Comparison of ENCODE assay signal across 7 mouse cellular contexts in genomic region chr9:111070546-111070961, GRCm38 (mm10). TPM values are rescaled to one million over a fixed set of nuclear protein-coding genes. Genes with fewer than 3 reads are reported as not detected.
DNase-seq lines count a peak whose midpoint lies in the region; ATAC-seq and TF ChIP-seq lines count a peak whose summit lies in the region.

No protein-coding gene starts in this region.

- TF ChIP-seq CTCF in kidney, adult 2 months (conservative IDR thresholded peaks at IDR 0.05; ENCODE audit: insufficient read depth, insufficient read length, low read depth, low read length) = peak; percentile 63
- peak; percentile 84 for TF ChIP-seq CTCF in lung, postnatal 0 days (IDR thresholded peaks at IDR 0.05)

- no peak overlapping the region for H3K9ac ChIP-seq in embryonic facial prominence, embryonic 14.5 days (ENCODE audit: low read depth, low read length)
- no peak overlapping the region for H3K9ac ChIP-seq in lung, postnatal 0 days (replicated peaks; ENCODE audit: low read depth)

- peaks cover 13% of the 10 kb centered on the region for H3K9me3 ChIP-seq in embryonic facial prominence, embryonic 14.5 days (ENCODE audit: control insufficient read depth, low read length)
- H3K9me3 ChIP-seq in lung, postnatal 0 days (ENCODE audit: low read length) = no peaks in the 10 kb centered on the region

- DNase-seq in right cerebral cortex, adult 2 months (ENCODE audit: low spot score in 2 of 2) = peak; percentile 26 to 35
- no peak for DNase-seq in right cerebral cortex, postnatal 36 days (ENCODE audit: low spot score in 2 of 2)
- peak; percentile 41 for DNase-seq in embryonic facial prominence, embryonic 14.5 days (ENCODE audit: low spot score)
- peak; percentile 59 for DNase-seq in kidney, adult 2 months
- DNase-seq in lung, postnatal 0 days (ENCODE audit: low spot score) = peak; percentile 55
- peak; percentile 65 for DNase-seq in splenic B cell, adult 2 months (ENCODE audit: low read depth, low spot score)

- no peaks in the 10 kb centered on the region for H3K27me3 ChIP-seq in embryonic facial prominence, embryonic 14.5 days (replicated peaks; ENCODE audit: control insufficient read depth, insufficient read depth, low read length)
- no peaks in the 10 kb centered on the region for H3K27me3 ChIP-seq in kidney, adult 2 months (replicated peaks; ENCODE audit: control insufficient read depth, insufficient read depth, low read length)
- H3K27me3 ChIP-seq in lung, postnatal 0 days (replicated peaks; ENCODE audit: insufficient read depth, low read length) = no peaks in the 10 kb centered on the region
- H3K27me3 ChIP-seq in splenic B cell, adult 2 months (ENCODE audit: control insufficient read depth, insufficient read depth, low read length, poor library complexity, severe bottlenecking) = no peaks in the 10 kb centered on the region

- no peak overlapping the region for H3K4me2 ChIP-seq in embryonic facial prominence, embryonic 14.5 days (ENCODE audit: low read depth, low read length)
- H3K4me2 ChIP-seq in lung, postnatal 0 days (replicated peaks; ENCODE audit: low read depth, low read length) = no peak overlapping the region

- 18% methylated on average over 4 of the region's 4 CpGs for WGBS in embryonic facial prominence, embryonic 14.5 days
- 34% methylated on average over 4 of the region's 4 CpGs for WGBS in kidney, adult 2 months
- WGBS in lung, postnatal 0 days = 24% methylated on average over 4 of the region's 4 CpGs

- no peak overlapping the region for H3K4me3 ChIP-seq in embryonic facial prominence, embryonic 14.5 days (ENCODE audit: low read depth, low read length)
- no peak overlapping the region for H3K4me3 ChIP-seq in kidney, adult 2 months (ENCODE audit: insufficient read depth, low read depth, low read length)
- no peak overlapping the region for H3K4me3 ChIP-seq in lung, postnatal 0 days (ENCODE audit: low read depth, low read length)

- TF ChIP-seq POLR2A in kidney, adult 2 months (IDR thresholded peaks at IDR 0.05; ENCODE audit: low read depth, low read length) = no peak

- H3K36me3 ChIP-seq in embryonic facial prominence, embryonic 14.5 days (ENCODE audit: control insufficient read depth, insufficient read depth, low read length) = no peaks in the 10 kb centered on the region
- no peaks in the 10 kb centered on the region for H3K36me3 ChIP-seq in kidney, adult 2 months (ENCODE audit: control insufficient read depth, insufficient read depth, low read length)
- H3K36me3 ChIP-seq in lung, postnatal 0 days (ENCODE audit: insufficient read depth, low read length) = no peaks in the 10 kb centered on the region
- no peaks in the 10 kb centered on the region for H3K36me3 ChIP-seq in splenic B cell, adult 2 months (ENCODE audit: control insufficient read depth, insufficient read depth, low read length, poor library complexity, severe bottlenecking)

- H3K27ac ChIP-seq in embryonic facial prominence, embryonic 14.5 days (replicated peaks; ENCODE audit: low read depth, low read length) = no peak overlapping the region
- no peak overlapping the region for H3K27ac ChIP-seq in kidney, adult 2 months (ENCODE audit: insufficient read depth, low read depth, low read length)
- H3K27ac ChIP-seq in lung, postnatal 0 days (ENCODE audit: low read length) = no peak overlapping the region

- H3K4me1 ChIP-seq in embryonic facial prominence, embryonic 14.5 days (ENCODE audit: control insufficient read depth, insufficient read depth, low read length) = no peaks in the 10 kb centered on the region
- H3K4me1 ChIP-seq in kidney, adult 2 months (ENCODE audit: control insufficient read depth, insufficient read depth, low read length) = no peaks in the 10 kb centered on the region
- no peaks in the 10 kb centered on the region for H3K4me1 ChIP-seq in lung, postnatal 0 days (ENCODE audit: insufficient read depth, low read depth, low read length)

- no peak for TF ChIP-seq EP300 in lung, postnatal 0 days (IDR thresholded peaks at IDR 0.05)

- peak; percentile 43 for ATAC-seq in activated CD4-positive, CD25-positive, alpha-beta regulatory T cell, adult 4 months
- no peak for ATAC-seq in embryonic facial prominence, embryonic 14.5 days (ENCODE audit: low read depth)
- peak; percentile 53; the same call in 1 of the 2 replicates for ATAC-seq in lung, postnatal 0 days

RNA-seq across cellular contexts. Expression of gene Ccrl2, which starts 13.2 kb away (rescaled TPM):
- polyA plus RNA-seq in activated CD4-positive, CD25-positive, alpha-beta regulatory T cell, adult 4 months (2017; shearing (Covaris generic)) = 10 to 100 TPM; 17.6 to 21.9 TPM
- polyA plus RNA-seq in embryonic facial prominence, embryonic 14.5 days (2014; fragmentation: Nextera tagmentation; extraction: Ambion mirVana) = 0.35 and 0.97 TPM in 2 replicates
- polyA plus RNA-seq in kidney, adult 2 months (2012; rRNA removed) = 11.1 and 13.8 TPM in 2 replicates
- polyA plus RNA-seq in lung, postnatal 0 days (2015; fragmentation: Nextera tagmentation; extraction: Ambion mirVana) = 43.5 and 49.0 TPM in 2 replicates

RNA-seq across cellular contexts. Expression of gene Lrrfip2, which starts 46.8 kb away (rescaled TPM):
- 10 to 100 TPM in 1 of 2 experiments, 1 to 10 TPM in 1; 8.3 to 12.2 TPM for polyA plus RNA-seq in activated CD4-positive, CD25-positive, alpha-beta regulatory T cell, adult 4 months (2017; shearing (Covaris generic))
- 39.2 and 40.4 TPM in 2 replicates for polyA plus RNA-seq in embryonic facial prominence, embryonic 14.5 days (2014; fragmentation: Nextera tagmentation; extraction: Ambion mirVana)
- 10.7 and 12.7 TPM in 2 replicates for polyA plus RNA-seq in kidney, adult 2 months (2012; rRNA removed)
- 47.7 and 54.2 TPM in 2 replicates for polyA plus RNA-seq in lung, postnatal 0 days (2015; fragmentation: Nextera tagmentation; extraction: Ambion mirVana)

RNA-seq across cellular contexts. Expression of gene Ltf, which starts 51.5 kb away (rescaled TPM):
- not detected for polyA plus RNA-seq in activated CD4-positive, CD25-positive, alpha-beta regulatory T cell, adult 4 months (2017; shearing (Covaris generic))
- 3.0 and 4.2 TPM in 2 replicates for polyA plus RNA-seq in embryonic facial prominence, embryonic 14.5 days (2014; fragmentation: Nextera tagmentation; extraction: Ambion mirVana)
- 0.39 and 0.63 TPM in 2 replicates for polyA plus RNA-seq in kidney, adult 2 months (2012; rRNA removed)
- 11.3 and 16.1 TPM in 2 replicates for polyA plus RNA-seq in lung, postnatal 0 days (2015; fragmentation: Nextera tagmentation; extraction: Ambion mirVana)

Comparison
In these comparisons a context has a peak if more than half of its experiments do, and no peak if none do; other contexts are left out.
1. DNase-seq: peak in right cerebral cortex, adult 2 months (2 of 2), embryonic facial prominence, embryonic 14.5 days (single experiment), kidney, adult 2 months (single experiment), lung, postnatal 0 days (single experiment) and splenic B cell, adult 2 months (single experiment); none in right cerebral cortex, postnatal 36 days (0 of 2).